Mouse (Mus musculus): ENCODE data around the gene Teddm1b. TPM values are rescaled to one million over a fixed set of nuclear protein-coding genes. Genes with fewer than 3 reads are reported as not detected.
"Not testable (repeated sequence)": the region's sequence is repeated elsewhere in the genome, so short reads cannot be mapped to it uniquely, and the experiment has no call there.

Gene Teddm1b
- 0.09 TPM for polyA plus RNA-seq (2021)

- ChIA-PET POLR2A (no interaction called here), CTCF (no interaction called here)
- TF ChIP-seq CTCF (IDR thresholded peaks at IDR 0.05) = no peak
- in situ Hi-C loops (cut with MboI; ENCODE audit: low pct_unique_long_range_greater_than_20kb) = no loop called here
- H3K27me3 ChIP-seq = peaks cover 3% of the 10 kb centered on the region
- DNase-seq (ENCODE audit: low read depth, low spot score) = no peak
- no peak for ATAC-seq
Measured at GRCm38 (mm10) chr1:153874045-153874444, at the start of gene Teddm1b. Gene Teddm1b, plus strand, starts transcription at chr1:153874345.

GRCm38 (mm10) chr1:153830746-153831145 is 43.4 kb upstream of the Teddm1b start:
- DNase-seq (ENCODE audit: low read depth, low spot score) = no peak
- POLR2A ChIA-PET = no interaction called here
- no peak for ATAC-seq
- no peaks in the 10 kb centered on the region for H3K27me3 ChIP-seq
- in situ Hi-C loops (cut with MboI; ENCODE audit: low pct_unique_long_range_greater_than_20kb) = no loop called here
- CTCF ChIA-PET = no interaction called here
- TF ChIP-seq CTCF (IDR thresholded peaks at IDR 0.05) = no peak

- ChIA-PET POLR2A (no interaction called here), CTCF (interaction anchor here (1.1 kb wide), 1 partner anchor 11 kb away, joined by 7 read pairs; no protein-coding TSS in a partner anchor)
- no peak for TF ChIP-seq CTCF (IDR thresholded peaks at IDR 0.05)
- H3K27me3 ChIP-seq = no peaks in the 10 kb centered on the region
- in situ Hi-C loops (cut with MboI; ENCODE audit: low pct_unique_long_range_greater_than_20kb) = no loop called here
- DNase-seq (ENCODE audit: low read depth, low spot score) (no peak), ATAC-seq (peak; percentile 35)
Measured at GRCm38 (mm10) chr1:153836036-153836435, 38.1 kb upstream of the Teddm1b start.

GRCm38 (mm10) chr1:153842121-153842740 is 31.9 kb upstream of the Teddm1b start:
- no peak for DNase-seq (ENCODE audit: low read depth, low spot score)
- ATAC-seq = no peak
- no peak for TF ChIP-seq CTCF (IDR thresholded peaks at IDR 0.05)
- ChIA-PET CTCF (interaction anchor here (1.7 kb wide), 1 partner anchor 93 kb away, joined by 3 read pairs; the partner anchor contains the start of gene Rnasel), POLR2A (no interaction called here)
- in situ Hi-C loops (cut with MboI; ENCODE audit: low pct_unique_long_range_greater_than_20kb) = no loop called here
- no peaks in the 10 kb centered on the region for H3K27me3 ChIP-seq

GRCm38 (mm10) chr1:153844042-153844441 is 30.1 kb upstream of the Teddm1b start, which contains the start of gene Rgsl1:
Gene Rgsl1, minus strand, starts transcription at chr1:153844142.
- TF ChIP-seq CTCF (IDR thresholded peaks at IDR 0.05) = no peak
- ChIA-PET CTCF (no interaction called here), POLR2A (no interaction called here)
- no peaks in the 10 kb centered on the region for H3K27me3 ChIP-seq
- in situ Hi-C loops (cut with MboI; ENCODE audit: low pct_unique_long_range_greater_than_20kb) = no loop called here
- ATAC-seq = no peak
- no peak for DNase-seq (ENCODE audit: low read depth, low spot score)

GRCm38 (mm10) chr1:153846420-153846819 is 27.7 kb upstream of the Teddm1b start:
- no peak for ATAC-seq
- CTCF ChIA-PET = interaction anchor here (0.7 to 2.2 kb wide), 6 partner anchors 8 to 98 kb away, joined by 3 to 9 read pairs (median 4); partner anchors contain the start of gene Rnasel
- no peak for DNase-seq (ENCODE audit: low read depth, low spot score)
- in situ Hi-C loops (cut with MboI; ENCODE audit: low pct_unique_long_range_greater_than_20kb) = no loop called here
- peaks cover 4% of the 10 kb centered on the region for H3K27me3 ChIP-seq
- TF ChIP-seq CTCF (IDR thresholded peaks at IDR 0.05) = no peak
- POLR2A ChIA-PET = no interaction called here

- no peak for DNase-seq (ENCODE audit: low read depth, low spot score)
- POLR2A ChIA-PET = interaction anchor here (0.7 kb wide), 1 partner anchor 19 kb away, joined by 4 read pairs; no protein-coding TSS in a partner anchor
- CTCF ChIA-PET = interaction anchor here (0.7 to 2.2 kb wide), 6 partner anchors 9 to 98 kb away, joined by 3 to 9 read pairs (median 4); partner anchors contain the start of gene Rnasel
- ATAC-seq = peak; percentile 62
- TF ChIP-seq CTCF (IDR thresholded peaks at IDR 0.05) = peak; percentile 71
- in situ Hi-C loops (cut with MboI; ENCODE audit: low pct_unique_long_range_greater_than_20kb) = no loop called here
- peaks cover 4% of the 10 kb centered on the region for H3K27me3 ChIP-seq
Measured at GRCm38 (mm10) chr1:153846867-153847266, 27.3 kb upstream of the Teddm1b start.

GRCm38 (mm10) chr1:153852696-153853095 is 21.4 kb upstream of the Teddm1b start:
- in situ Hi-C loops (cut with MboI; ENCODE audit: low pct_unique_long_range_greater_than_20kb); POLR2A ChIA-PET; CTCF ChIA-PET: not testable (repeated sequence)

GRCm38 (mm10) chr1:153855946-153856345 is 18.2 kb upstream of the Teddm1b start:
- ChIA-PET CTCF (no interaction called here), POLR2A (no interaction called here)
- DNase-seq (ENCODE audit: low read depth, low spot score) = no peak
- peaks cover 15% of the 10 kb centered on the region for H3K27me3 ChIP-seq
- ATAC-seq = no peak
- in situ Hi-C loops (cut with MboI; ENCODE audit: low pct_unique_long_range_greater_than_20kb) = no loop called here
- no peak for TF ChIP-seq CTCF (IDR thresholded peaks at IDR 0.05)

More at GRCm38 (mm10) chr1:153852696-153853095, 21.4 kb upstream of the Teddm1b start:
- not testable (repeated sequence) for H3K27me3 ChIP-seq; ATAC-seq; DNase-seq (ENCODE audit: low read depth, low spot score)

GRCm38 (mm10) chr1:153880391-153880790 is 6.2 kb downstream of the Teddm1b start:
- in situ Hi-C loops (cut with MboI; ENCODE audit: low pct_unique_long_range_greater_than_20kb) = loop anchor here (25.0 kb wide), 1 partner anchor 1132 kb away; no protein-coding TSS in a partner anchor
- CTCF ChIA-PET; POLR2A ChIA-PET; DNase-seq (ENCODE audit: low read depth, low spot score); H3K27me3 ChIP-seq; ATAC-seq: not testable (repeated sequence)

- DNase-seq (ENCODE audit: low read depth, low spot score) = no peak
Measured at GRCm38 (mm10) chr1:153886024-153886633, 12.0 kb downstream of the Teddm1b start.

More at GRCm38 (mm10) chr1:153886024-153886633, 12.0 kb downstream of the Teddm1b start:
- in situ Hi-C loops (cut with MboI; ENCODE audit: low pct_unique_long_range_greater_than_20kb) = loop anchor here (25.0 kb wide), 1 partner anchor 1126 kb away; no protein-coding TSS in a partner anchor
- ChIA-PET CTCF (interaction anchor here (1.7 kb wide), 1 partner anchor 297 kb away, joined by 4 read pairs; no protein-coding TSS in a partner anchor), POLR2A (no interaction called here)
- H3K27me3 ChIP-seq = peaks cover 9% of the 10 kb centered on the region
- no peak for ATAC-seq
- TF ChIP-seq CTCF (IDR thresholded peaks at IDR 0.05) = no peak
